ENCODE assay signal across 21 mouse cellular contexts in the genomic region with DNA sequence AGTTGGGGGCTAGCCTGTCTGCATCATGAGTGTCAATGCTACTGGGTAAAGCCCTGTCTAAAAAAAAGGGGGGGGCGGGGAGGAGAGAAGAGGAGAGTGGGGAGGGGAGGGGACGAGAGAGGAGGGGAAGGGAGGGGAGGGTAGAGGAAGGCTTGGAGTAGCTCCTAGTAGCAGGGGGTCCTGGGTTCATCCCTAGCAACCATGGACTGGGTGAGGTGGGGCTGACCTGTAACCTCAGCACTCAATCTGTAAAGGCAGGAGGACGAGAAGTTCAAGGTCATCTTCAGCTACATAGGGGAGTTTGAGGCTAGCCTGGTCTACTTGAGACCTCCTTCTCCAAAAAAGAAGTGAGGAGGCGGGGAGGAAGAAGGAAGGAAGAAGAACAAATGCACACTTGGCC. TPM values are rescaled to one million over a fixed set of nuclear protein-coding genes. Genes with fewer than 3 reads are reported as not detected.
"Had no signal": no experiment of that assay in that cellular context is flagged by ENCODE, and none has a peak within 500 bp of the region (broad histone marks: within the 10 kb centered on the region; RNA-seq: fewer than 3 reads in every experiment).

No protein-coding gene starts in this region.

- H3K27ac ChIP-seq: kidney, embryonic 15.5 days; left cerebral cortex, adult 2 months; liver, embryonic 14.5 days; macrophage; midbrain, embryonic 12.5 days; neural tube, embryonic 13.5 days had no signal

- DNase-seq: kidney, adult 11 months; kidney, adult 8-10 months; kidney, postnatal 10 days; kidney, postnatal 36 days; liver, postnatal 0 days; lung, embryonic 14.5 days; thymus, adult 18-20 months; thymus, postnatal 36 days had no signal

- H3K4me2 ChIP-seq: kidney, embryonic 15.5 days; lung, embryonic 14.5 days; midbrain, embryonic 12.5 days; neural tube, embryonic 13.5 days had no signal

- H3K36me3 ChIP-seq: kidney, embryonic 15.5 days; midbrain, embryonic 12.5 days; neural tube, embryonic 13.5 days had no signal

- ATAC-seq: liver, postnatal 0 days; lung, postnatal 0 days; midbrain, embryonic 16.5 days had no signal

- H3K4me3 ChIP-seq: kidney, embryonic 15.5 days; left cerebral cortex, adult 2 months; midbrain, embryonic 12.5 days; myocyte; neural tube, embryonic 13.5 days had no signal

- H3K9ac ChIP-seq: kidney, embryonic 15.5 days; liver, embryonic 14.5 days; liver, postnatal 0 days; lung, embryonic 14.5 days; midbrain, embryonic 12.5 days; neural tube, embryonic 13.5 days had no signal

- H3K9me3 ChIP-seq: kidney, embryonic 15.5 days; midbrain, embryonic 12.5 days; neural tube, embryonic 13.5 days had no signal

RNA-seq across cellular contexts. Expression of a gene that starts 27.3 kb away (rescaled TPM):
- total RNA-seq: liver, adult 2 months; megakaryocyte, adult 5-6 weeks; monocyte, adult 5-6 weeks; neutrophil, adult 5-6 weeks had no signal
- polyA plus RNA-seq: liver, adult 2 months; macrophage had no signal

RNA-seq across cellular contexts. Expression of a gene that starts 58.6 kb away (rescaled TPM):
- total RNA-seq: liver, adult 2 months; megakaryocyte, adult 5-6 weeks; monocyte, adult 5-6 weeks; neutrophil, adult 5-6 weeks had no signal
- polyA plus RNA-seq: liver, adult 2 months; liver, embryonic 14.5 days; liver, postnatal 0 days; macrophage had no signal
